Mouse (Mus musculus) layer of hippocampus, postnatal 36 days (tissue): ENCODE data around the gene Irf5. TPM values are rescaled to one million over a fixed set of nuclear protein-coding genes. Genes with fewer than 3 reads are reported as not detected.
"Not testable (repeated sequence)": the region's sequence is repeated elsewhere in the genome, so short reads cannot be mapped to it uniquely, and the experiment has no call there.

Experiments
- DNase-seq, 2 experiments: peaks; one replicate each; pipeline ENCODE4 v3.0.0; 2022
- total RNA-seq, 2 experiments: library from RNA; stranded (reverse); gene quantifications; 2 replicates each; pipeline ENCODE4 v1.2.3; 2021

Irf5 gene
- total RNA-seq, 2 experiments from 2014 or later: 4.5 to 4.8 TPM

DNA sequence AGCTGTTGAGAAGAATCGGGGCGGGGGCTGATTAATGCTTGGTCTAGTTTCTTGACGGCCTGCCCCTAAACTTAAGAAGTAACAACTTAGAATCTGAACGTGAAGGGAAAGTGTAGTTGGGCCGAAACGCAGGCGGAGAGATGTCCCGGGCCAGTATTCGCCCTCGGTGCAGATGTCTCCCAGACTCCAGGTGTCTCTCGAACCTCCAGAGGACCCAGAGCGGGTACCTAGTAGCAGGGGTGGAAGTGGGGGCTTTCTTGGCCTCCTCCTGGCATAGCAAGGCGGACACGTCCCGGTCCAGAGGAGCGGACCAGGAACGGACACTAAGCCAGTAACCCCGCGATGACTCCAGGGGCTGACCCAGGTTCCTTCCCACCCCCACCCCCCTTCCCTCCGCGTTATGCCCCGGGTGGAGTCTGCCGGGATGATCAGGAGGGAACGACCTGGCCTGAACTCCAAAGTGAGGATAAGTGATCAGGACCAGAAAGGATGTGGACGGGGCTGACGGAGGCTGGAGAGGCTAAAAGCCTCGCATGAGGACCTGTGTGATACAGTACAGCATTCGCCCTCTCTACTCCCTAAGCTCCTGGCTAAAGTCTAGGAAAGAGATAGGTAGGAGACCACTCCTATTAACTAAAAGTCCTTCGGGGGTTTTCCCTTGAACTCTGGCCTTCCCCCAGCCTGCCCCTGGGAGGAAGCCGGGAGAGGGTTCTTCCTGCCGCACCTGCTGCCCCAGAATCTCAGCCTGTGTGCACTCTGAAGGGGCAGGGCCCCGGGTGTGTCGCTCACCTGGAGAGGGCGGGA is 1.1 kb downstream of the Irf5 start:
- DNase-seq: no peak

DNA sequence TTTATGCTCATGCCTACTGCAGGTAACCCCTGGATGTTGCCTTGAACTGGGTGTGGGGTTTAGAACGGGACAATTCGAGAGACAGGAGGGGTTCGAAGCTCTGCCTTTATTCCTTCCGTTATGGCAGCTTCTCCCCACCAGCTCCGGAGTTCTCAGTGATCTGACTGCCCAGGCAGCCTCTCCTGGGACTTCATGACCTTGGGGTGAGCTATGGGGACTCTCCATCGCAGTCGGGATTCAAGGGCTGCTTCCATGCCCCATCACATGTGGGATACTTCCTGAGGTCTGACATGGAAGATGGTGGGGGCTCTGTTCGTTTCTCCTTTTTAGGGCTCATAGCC is 1.7 kb downstream of the Irf5 start:
- DNase-seq: no peak

DNA sequence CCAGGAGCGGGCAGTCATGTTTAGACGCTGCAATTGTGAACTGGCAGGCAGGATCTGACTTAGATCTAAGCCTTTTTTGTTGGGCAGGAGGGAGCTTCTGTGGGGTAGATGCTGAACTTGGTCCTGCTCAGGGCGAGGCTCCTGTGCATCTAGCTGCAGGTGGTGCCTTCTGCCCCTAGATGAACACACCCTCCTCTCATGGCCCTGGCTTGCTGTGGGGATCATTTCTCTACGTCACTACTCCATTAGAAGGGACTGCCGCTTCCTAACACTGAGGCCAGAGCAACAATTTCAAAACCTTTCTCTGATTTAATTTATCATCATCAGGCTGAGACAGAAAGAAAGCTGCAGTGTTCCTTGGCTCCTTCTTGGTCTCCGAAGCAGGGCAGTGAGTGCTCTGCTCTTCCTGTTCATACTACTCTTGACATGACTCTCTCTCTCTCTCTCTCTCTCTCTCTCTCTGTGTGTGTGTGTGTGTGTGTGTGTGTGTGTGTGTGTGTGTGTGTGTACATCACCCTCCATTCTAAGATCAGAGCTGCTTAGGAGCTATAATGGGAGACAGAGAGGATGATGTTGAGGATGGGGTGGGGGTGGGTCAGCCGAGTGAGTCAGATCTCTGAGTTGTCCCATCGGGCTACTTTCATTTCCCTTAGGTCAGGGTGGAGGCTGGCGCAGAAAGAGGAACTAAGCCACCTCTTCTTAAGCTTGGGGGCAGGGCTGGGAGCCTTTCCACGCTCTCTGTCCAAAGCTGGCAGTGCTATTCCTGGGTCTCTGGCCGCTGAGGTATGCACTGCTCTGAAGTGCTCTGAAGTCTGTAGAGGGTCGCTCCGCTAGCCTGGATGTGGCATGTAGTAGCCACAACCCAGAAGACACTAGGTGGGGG is 2.4 kb downstream of the Irf5 start:
- DNase-seq: no peak

DNA sequence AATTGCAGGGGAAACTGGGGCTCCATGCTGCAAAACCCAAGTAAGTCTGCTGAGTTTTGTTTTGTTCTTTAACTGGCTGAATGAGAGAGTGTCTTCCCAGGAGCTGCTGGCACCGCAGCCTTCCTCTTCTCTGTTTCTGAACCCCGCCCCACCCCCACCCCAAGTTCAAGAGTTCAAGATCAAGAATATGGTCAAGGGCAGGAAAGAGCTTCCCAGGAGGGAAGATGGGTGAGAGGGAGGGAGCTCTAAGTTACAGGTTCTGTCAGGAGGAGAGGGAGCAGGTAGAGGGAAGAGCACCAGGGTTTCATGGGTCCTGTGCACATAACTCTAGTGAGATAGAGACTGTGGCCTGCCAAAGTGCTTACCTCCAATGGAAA is 3.0 kb downstream of the Irf5 start:
- no peak for DNase-seq

DNA sequence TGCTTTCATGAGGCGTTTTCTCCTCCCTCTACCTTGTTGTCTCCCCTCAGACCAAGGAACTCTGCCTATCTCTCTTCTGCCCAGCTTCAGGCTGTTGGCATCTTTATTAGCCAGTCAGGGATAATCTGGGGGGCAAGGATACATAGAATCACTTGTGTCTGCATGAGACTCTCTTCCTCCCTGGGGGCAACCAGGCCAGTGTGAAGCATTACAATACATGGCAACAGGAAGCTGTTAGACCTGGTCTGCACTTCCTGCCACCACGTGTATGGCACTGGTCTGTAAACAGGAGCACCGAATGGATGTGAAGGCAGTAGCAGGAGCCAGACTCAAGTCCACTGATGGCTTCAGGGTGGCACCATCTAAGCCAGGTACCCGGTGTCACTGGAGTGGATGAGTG is 3.6 kb downstream of the Irf5 start:
- no peak for DNase-seq

DNA sequence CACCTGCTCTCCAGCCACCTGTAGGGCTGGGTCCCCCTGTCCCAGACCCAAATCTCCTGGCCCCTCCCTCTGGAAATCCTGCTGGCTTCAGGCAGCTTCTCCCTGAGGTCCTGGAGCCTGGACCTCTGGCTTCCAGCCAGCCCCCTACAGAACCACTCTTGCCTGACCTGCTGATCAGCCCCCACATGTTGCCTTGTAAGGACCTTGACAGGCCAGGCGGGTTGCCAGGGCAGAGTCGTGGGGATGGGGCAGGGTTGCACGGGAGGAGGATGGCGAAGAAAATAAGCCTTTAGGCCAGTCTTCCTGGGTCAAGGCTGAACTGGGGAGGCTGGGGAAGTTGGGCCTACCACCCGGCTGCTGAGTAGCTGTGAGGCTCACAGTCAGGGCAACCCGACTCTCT is 8.9 kb downstream of the Irf5 start:
- DNase-seq: no peak

DNA sequence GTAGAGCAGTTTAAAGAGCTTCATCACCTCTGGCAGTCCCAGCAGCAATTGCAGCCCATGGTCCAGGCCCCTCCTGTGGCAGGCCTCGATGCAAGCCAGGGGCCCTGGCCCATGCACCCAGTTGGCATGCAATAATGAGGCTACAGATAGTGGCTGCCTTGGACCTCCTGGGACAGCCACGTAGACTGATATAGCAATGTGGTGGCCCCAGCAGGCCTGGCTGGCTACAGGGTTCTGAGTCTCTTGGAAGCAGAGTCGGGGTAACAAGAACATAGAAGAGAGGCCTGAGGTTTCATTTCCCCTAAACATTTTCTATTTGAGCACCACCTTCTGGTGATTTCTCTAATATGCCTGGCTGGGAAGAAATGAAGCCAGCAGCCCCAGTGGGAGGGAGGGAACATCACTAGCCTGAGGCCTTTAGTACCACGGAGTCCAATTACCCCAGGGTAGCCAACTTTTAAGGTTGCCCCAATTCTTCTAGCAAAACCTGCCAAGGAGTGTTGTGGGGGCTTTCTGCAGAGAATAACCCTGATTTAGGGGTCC is 10.3 kb downstream of the Irf5 start:
- peak in 1 of 2 experiments; percentile 42 for DNase-seq

DNA sequence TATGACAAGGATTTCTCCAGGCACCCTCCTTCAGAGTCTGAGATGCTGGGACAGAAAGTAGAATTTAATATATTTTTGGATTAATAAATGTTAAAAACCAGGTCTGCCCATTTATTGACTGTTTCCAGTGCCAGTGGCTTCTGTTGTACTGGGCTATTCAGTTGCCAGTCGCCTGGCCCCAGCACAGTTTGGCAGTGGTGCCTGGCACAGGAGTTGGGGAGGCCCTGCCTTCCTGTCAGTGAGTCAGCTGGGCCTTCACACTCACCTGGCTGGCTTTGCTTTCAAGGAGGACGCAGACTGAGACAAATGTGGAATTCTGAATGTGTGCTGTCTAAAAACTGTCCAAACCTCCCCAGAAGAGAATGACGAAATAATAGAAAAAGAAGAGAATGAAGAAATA is 10.8 kb downstream of the Irf5 start:
- no peak for DNase-seq

DNA sequence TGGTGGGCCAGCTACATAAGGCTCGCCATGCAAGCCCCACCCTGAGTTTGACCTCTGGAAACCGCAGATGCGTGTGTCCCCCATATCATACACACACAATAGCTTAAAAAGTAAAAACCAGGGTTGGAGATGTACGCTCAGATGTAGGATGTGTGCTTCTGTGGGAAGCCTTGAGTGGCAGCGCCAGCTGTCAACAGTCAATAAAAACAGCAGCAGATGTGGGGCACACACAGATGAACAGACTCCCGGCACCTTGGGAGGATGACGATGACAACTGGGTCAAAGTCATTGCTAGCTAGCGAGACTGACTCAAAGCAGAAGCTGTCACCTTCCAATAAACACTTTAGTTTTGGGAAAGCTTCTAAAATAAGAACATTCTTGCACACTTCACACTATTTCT is 13.1 kb downstream of the Irf5 start:
- DNase-seq: no peak

DNA sequence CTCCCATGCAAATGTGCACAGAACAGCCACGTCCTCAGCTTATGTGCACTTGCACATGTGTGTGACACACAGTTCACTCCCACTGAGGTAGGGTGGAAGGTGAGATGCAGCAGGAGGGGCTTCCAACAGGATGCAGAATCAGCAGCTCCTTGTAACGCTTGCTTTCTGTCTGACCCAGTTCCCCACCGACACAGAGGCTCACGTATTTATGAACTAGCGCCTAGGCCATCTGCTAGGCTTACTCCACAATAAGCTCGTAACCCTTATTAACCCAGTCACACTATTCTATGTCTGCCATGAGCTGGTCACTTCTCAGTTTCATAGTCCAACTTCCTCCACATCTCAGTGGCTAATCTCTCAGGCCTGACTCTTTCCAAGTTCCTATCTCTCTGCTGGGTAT is 13.8 kb downstream of the Irf5 start:
- DNase-seq: no peak

DNA sequence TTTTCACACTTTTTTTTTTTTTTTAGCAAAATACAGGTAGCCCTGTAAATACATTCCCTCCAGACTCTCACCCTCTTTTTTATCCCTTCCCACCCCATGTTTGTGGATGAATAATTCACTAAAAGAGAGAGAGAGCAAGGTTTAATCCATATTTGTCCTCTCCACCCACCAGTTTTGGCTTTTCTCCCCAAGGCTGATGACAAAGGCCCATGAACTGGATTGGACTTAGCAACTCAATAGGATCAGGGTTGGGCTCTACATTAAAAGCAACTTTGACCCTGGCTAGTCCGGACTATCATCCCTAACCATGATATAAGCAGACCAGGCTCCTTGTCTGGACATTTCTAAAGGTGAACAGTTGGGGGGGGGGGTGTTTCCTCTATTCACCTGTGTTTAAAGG is 14.5 kb downstream of the Irf5 start:
- DNase-seq: no peak

DNA sequence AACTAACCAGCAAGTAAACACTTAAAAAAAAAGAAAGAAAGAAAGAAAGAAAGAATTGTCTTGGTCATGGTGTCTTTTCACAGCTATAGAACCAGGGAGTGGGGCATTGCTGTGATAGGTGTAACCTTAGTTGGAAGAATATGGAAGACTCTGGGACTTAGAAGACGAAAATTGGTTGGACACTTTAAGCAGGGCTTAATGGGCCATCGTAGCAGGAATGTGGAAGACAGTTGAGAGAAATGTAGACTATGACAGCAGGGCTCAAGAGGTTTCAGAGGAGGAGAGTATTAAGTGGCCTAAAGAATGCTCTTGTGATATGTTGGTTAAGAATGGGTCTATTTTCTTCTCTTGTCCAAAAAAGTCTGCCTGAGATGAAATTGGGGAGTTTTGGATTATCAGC is 19.2 kb downstream of the Irf5 start:
- no peak for DNase-seq

DNA sequence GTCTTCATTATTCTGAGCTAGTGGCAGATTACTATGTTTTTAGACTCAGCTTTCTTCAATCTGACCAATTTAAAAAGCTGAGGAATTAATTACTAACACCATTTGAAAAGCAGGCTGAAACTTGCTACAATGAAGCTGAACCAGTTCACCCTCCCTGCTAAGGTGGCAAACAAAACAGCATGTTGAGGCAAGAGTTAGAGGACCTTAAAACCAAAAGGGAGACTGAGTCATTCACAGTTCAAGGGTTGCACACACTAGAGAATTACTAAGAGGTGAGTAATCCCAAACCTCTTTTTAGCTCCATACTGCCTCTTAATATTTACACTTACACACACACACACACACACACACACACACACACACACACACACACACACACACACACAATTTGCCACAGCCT is 21.2 kb downstream of the Irf5 start:
- DNase-seq: no peak

DNA sequence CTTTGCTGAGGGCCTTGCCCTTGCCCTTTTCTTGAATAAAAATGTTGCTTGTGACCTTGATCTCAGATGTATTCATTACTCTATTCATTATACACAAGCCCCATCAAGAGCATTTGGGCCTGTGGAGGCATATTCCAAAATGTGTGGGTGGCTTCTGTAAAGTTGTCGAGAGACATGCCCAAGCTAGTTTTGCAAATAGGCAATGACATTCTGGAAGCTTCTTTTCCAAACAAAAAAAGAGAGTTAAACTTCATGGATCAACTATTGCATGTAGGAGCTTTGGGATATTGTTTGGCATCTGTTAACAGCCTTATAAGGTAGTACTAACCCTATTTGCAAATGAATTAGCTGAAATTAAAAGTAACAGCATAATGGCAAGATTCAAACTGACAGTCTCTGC is 21.7 kb downstream of the Irf5 start:
- no peak for DNase-seq

DNA sequence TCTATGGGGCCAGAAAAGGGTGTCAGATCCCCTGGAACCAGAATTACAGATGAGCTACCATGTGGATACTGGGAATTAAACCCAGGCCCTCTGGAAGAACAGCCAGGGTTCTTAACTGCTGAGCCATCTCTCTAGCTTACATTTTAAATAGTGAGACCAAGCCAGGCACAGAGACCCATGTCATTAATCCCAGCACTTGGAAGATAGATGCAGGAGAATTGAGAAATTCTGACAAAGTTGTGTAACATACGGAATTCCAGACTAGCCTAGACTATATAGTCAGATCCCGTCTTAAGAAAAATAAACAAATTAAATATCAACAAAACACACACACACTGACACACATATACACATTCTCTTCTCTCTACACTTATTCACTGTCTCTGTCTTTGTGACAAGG is 26.1 kb downstream of the Irf5 start:
- DNase-seq: no peak

DNA sequence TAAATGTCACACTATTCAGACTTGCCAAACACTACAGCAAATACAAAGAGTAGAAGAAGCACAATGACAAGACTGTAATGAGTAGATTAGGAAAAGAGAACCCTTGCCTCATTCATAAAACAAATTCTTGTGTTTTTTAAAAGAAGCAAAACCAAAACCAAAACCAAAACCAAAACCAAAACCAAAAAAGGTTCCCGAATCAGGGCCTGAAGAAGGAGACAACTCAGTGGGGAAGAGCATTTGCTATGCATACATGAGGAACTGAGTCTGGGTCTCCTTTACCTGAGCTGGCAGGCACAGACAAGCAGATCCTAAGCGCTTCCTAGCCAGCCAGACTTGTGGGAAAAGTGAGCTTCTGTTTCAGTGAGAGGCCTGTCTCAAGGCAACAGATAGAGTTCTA is 30.7 kb downstream of the Irf5 start:
- no peak for DNase-seq

DNA sequence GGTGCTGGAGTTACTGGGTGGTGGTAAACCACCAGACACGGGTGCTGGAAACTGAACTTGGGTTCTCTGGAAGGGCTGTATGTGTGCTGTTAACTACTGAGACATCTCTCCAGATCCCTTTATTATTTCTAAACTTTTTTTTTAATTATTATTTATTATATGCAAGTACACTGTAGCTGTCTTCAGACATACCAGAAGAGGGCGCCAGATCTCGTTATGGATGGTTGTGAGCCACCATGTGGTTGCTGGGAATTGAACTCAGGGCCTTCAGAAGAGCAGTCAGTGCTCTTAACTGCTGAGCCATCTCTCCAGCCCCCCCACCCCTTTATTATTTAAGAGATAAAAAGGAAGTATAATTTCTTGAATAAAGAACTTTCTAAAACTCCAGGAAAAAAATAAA is 50.0 kb downstream of the Irf5 start:
- DNase-seq: not testable (repeated sequence)

DNA sequence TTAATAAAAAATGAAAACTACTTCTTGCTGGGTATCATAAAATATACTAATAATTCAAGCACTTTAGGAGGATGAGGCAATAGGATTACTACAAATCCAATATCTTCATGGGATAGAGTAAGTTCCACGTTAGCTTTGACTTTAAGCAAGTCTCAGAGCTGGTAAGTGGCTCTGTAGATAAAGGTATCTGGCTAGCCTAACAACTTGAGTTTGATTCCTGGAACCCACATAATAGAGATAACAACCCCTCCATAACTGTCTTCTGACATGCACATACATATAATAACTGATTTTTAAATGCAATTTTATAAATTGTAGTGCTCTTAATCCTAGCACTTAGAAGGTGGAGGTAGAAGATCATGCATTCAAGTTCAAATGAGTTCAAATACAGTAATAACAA is 54.3 kb downstream of the Irf5 start:
- no peak for DNase-seq

DNA sequence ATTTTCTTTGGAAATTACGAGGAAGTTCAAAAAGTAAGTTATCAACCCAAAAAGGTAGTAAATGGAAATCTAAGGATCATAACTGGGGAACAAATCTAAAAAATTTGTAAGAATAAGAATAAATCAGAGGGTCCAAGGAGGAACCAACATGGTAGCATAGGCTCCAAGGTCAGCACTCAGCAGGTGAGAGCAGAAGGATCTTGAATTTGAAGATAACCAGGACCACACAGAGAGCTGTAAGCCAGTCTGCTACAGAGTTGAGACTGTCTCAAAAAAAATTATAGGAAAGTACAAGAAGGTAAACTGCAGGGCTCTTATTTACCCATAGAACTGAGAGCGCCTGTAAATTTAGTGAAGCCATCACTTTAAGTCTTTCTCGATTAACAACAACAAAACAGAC is 54.8 kb downstream of the Irf5 start:
- DNase-seq: no peak
